Mouse (Mus musculus): ENCODE measurements around the gene Camk2n1. TPM values are rescaled to one million over a fixed set of nuclear protein-coding genes. Genes with fewer than 3 reads are reported as not detected.

The Camk2n1 gene
- total RNA-seq, 2 experiments from 2014 or later, result 5.9 to 7.2 TPM

GRCm38 (mm10) chr4:138447827-138448602 lies 6.1 kb upstream of the Camk2n1 start:
- DNase-seq, result no peak

- no peak for DNase-seq
Measured at GRCm38 (mm10) chr4:138448872-138449615, 5.1 kb upstream of the Camk2n1 start.

- DNase-seq, result no peak
Measured at GRCm38 (mm10) chr4:138449636-138450314, 4.3 kb upstream of the Camk2n1 start.

- no peak for DNase-seq
Measured at GRCm38 (mm10) chr4:138452306-138453096, 1.6 kb upstream of the Camk2n1 start.

- DNase-seq, result no peak
Measured at GRCm38 (mm10) chr4:138453097-138453752, 889 bp upstream of the Camk2n1 start.

- peak; percentile 60 for DNase-seq
Measured at GRCm38 (mm10) chr4:138454571-138455140, 542 bp downstream of the Camk2n1 start.

- DNase-seq, result peak; percentile 43
Measured at GRCm38 (mm10) chr4:138455141-138455955, 1.2 kb downstream of the Camk2n1 start.

- no peak for DNase-seq
Measured at GRCm38 (mm10) chr4:138455956-138456341, 1.8 kb downstream of the Camk2n1 start.

GRCm38 (mm10) chr4:138456536-138456935 lies 2.4 kb downstream of the Camk2n1 start:
- no peak for DNase-seq

GRCm38 (mm10) chr4:138457091-138457490 lies 3.0 kb downstream of the Camk2n1 start:
- DNase-seq, result no peak

- no peak for DNase-seq
Measured at GRCm38 (mm10) chr4:138458171-138458570, 4.1 kb downstream of the Camk2n1 start.

- DNase-seq, result no peak
Measured at GRCm38 (mm10) chr4:138458735-138459440, 4.8 kb downstream of the Camk2n1 start.

- DNase-seq, result no peak
Measured at GRCm38 (mm10) chr4:138459775-138460174, 5.7 kb downstream of the Camk2n1 start.

- DNase-seq, result no peak
Measured at GRCm38 (mm10) chr4:138460910-138461309, 6.8 kb downstream of the Camk2n1 start.

- DNase-seq, result no peak
Measured at GRCm38 (mm10) chr4:138461471-138461870, 7.4 kb downstream of the Camk2n1 start.

GRCm38 (mm10) chr4:138462971-138463831 lies 9.1 kb downstream of the Camk2n1 start:
- DNase-seq, result peak; percentile 27

GRCm38 (mm10) chr4:138463832-138464487 lies 9.8 kb downstream of the Camk2n1 start:
- DNase-seq, result peak; percentile 71
